Mouse (Mus musculus) stomach, postnatal 0 days (tissue): ENCODE results near the gene Xkr7. TPM values are rescaled to one million over a fixed set of nuclear protein-coding genes. Genes with fewer than 3 reads are reported as not detected.

Experiments used
- ATAC-seq: fragments of 200-750 bp; cut with Nextera tagmentation; 2 replicates; pipeline ENCODE4 v1.8.0; 2017; ENCODE audit not compliant: low FRiP score, low TSS enrichment
- DNase-seq: peaks from one replicate; pipeline ENCODE4 v3.0.0-alpha.2; 2016; ENCODE audit warnings: low spot score
- H3K27ac ChIP-seq: fragments of 300-500 bp; sonication (generic); replicated peaks from 2 replicates; pipeline ENCODE4 v1.5.1; 2014; ENCODE audit warnings: mild to moderate bottlenecking, control low read depth
- H3K27me3 ChIP-seq: fragments of 300-500 bp; sonication (generic); 2 replicates; pipeline ENCODE4 v1.6.1; 2014; ENCODE audit warnings: low read length; ENCODE audit not compliant: control insufficient read depth, insufficient read depth
- H3K36me3 ChIP-seq: fragments of 300-500 bp; sonication (generic); 2 replicates; pipeline ENCODE4 v1.6.1; 2014; ENCODE audit warnings: low read length, mixed read lengths; ENCODE audit not compliant: control insufficient read depth, insufficient read depth
- H3K4me1 ChIP-seq: fragments of 300-500 bp; sonication (generic); replicated peaks from 2 replicates; pipeline ENCODE4 v1.6.1; 2014; ENCODE audit warnings: antibody characterized with exemption; ENCODE audit not compliant: control insufficient read depth, insufficient read depth
- H3K4me2 ChIP-seq: fragments of 300-500 bp; sonication (generic); replicated peaks from 2 replicates; pipeline ENCODE4 v1.6.1; 2014; ENCODE audit warnings: low read depth, mild to moderate bottlenecking, control low read depth, moderate library complexity
- H3K4me3 ChIP-seq: fragments of 300-500 bp; sonication (generic); 2 replicates; pipeline ENCODE4 v1.5.1; 2014; ENCODE audit warnings: low read depth, low read length, control low read depth
- H3K9ac ChIP-seq: fragments of 300-500 bp; sonication (generic); 2 replicates; pipeline ENCODE4 v1.6.1; 2014; ENCODE audit warnings: mild to moderate bottlenecking, low read length, control low read depth, mixed read lengths
- H3K9me3 ChIP-seq: fragments of 300-500 bp; sonication (generic); 2 replicates; pipeline ENCODE4 v1.6.1; 2016; ENCODE audit warnings: low read length; ENCODE audit not compliant: control insufficient read depth
- CTCF ChIP-seq: IDR thresholded peaks from 2 replicates; pipeline ENCODE4 v1.5.1; 2016; ENCODE audit warnings: antibody characterized with exemption, low read depth, mild to moderate bottlenecking, moderate library complexity
- EP300 ChIP-seq: optimal IDR thresholded peaks from 2 replicates; pipeline ENCODE3; 2016; ENCODE audit warnings: antibody characterized with exemption
- WGBS: fragments of 180-500 bp; shearing (Covaris S2); extraction: QIAGEN DNeasy Blood & Tissue Kit; methylation state at CpG from one replicate; pipeline ENCODE4 v1.1.7; 2014; 5-methylcytosine and 5-hydroxymethylcytosine counted together
- polyA plus RNA-seq: library from polyadenylated mRNA; unstranded; fragments of >200 nt; fragmentation: Nextera tagmentation; extraction: Ambion mirVana; gene quantifications from 2 replicates; pipeline ENCODE4 v1.2.1, GENCODE M21; 2015

Xkr7 gene
- polyA plus RNA-seq, 1 experiment from 2014 or later = not detected

DNA sequence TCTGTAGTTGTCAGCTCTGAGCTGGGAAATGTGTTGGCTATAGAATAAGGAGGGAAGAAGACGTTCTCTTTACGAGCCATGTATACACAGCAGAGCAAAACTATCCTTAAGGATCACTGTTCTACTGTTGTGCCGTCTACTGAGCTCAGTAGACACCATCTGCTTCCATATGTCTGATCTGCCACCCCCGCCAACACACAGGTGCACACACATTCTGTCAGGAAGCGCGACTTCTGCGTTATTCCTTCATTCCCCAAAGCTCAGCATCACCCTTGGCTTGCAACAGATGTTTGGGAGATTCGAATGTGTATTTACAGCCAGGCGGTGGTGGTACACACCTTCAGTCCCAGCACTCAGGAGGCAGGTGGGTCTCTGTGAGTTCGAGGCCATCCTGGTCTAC is 55.4 kb downstream of the Xkr7 start:
- H3K27me3 ChIP-seq = no peaks in the 10 kb centered on the region
- H3K27ac ChIP-seq = no peak overlapping the region
- no peak for ATAC-seq
- no peak for TF ChIP-seq EP300
- no peak for TF ChIP-seq CTCF
- H3K36me3 ChIP-seq = no peaks in the 10 kb centered on the region
- DNase-seq = no peak
- H3K4me2 ChIP-seq = no peak overlapping the region
- 87% methylated on average over 10 of the region's 10 CpGs for WGBS
- H3K4me1 ChIP-seq = no peaks in the 10 kb centered on the region
- no peaks in the 10 kb centered on the region for H3K9me3 ChIP-seq
- H3K9ac ChIP-seq = no peak overlapping the region
- no peak overlapping the region for H3K4me3 ChIP-seq

DNA sequence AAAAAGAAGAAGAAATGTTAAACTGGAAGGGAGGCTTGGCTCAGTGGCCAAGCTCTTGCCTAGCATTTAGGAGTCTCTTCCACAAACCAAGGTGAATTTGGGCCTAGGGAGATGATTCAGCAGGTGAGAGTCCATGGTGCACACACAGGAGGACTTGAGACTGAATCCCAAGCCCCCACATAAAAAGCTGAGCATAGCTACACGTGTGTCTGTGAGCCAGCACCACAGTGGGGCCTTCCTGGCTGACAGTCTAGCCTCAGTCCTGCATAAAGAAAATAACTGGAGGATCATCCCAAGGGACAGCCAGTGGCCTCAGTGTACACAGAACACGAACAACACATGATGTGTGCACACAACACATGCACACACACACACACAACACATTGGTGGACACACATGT is 57.7 kb downstream of the Xkr7 start:
- no peak overlapping the region for H3K4me3 ChIP-seq
- H3K9me3 ChIP-seq = no peaks in the 10 kb centered on the region
- 48% methylated on average over 2 of the region's 2 CpGs for WGBS
- DNase-seq = no peak
- TF ChIP-seq CTCF (no peak), EP300 (no peak)
- H3K4me1 ChIP-seq = no peaks in the 10 kb centered on the region
- no peaks in the 10 kb centered on the region for H3K36me3 ChIP-seq
- H3K4me2 ChIP-seq = no peak overlapping the region
- ATAC-seq = no peak
- no peaks in the 10 kb centered on the region for H3K27me3 ChIP-seq
- H3K27ac ChIP-seq = no peak overlapping the region
- no peak overlapping the region for H3K9ac ChIP-seq

DNA sequence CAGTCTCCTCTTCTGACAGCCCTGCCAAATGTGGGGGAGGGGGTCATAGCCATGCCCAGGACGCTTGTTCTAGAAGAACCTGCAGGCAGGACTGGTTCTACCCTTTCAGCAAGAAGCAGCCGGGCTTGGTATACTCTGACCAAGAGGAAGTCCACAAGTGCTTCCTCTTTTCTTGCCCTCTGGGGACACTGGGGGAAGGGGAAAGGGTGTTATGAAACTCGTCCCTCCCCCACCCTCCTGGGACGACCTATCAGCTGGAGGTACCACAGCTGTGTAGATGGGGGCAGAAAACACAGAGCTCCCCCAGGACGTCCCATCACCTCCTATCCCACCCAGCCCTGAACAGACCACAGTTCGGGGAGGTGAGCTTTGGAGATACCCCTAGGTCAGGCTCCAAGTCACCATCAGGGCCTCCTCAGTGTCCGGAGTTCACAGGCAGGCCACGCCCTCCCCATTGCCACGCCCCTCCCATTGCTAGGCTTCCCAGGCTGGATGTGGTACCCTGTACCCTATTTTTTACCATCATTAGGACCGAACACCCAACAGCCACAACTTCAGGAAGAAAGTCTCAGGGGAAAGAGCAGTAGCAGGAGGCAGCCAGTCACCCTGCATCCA is 59.0 kb downstream of the Xkr7 start:
- ATAC-seq = no peak

More for the DNA sequence above, 59.0 kb downstream of the Xkr7 start:
- 26% methylated on average over 10 of the region's 10 CpGs for whole genome bisulfite sequencing
- H3K4me2 ChIP-seq = no peak overlapping the region
- no peak for DNase-seq
- no peaks in the 10 kb centered on the region for H3K27me3 ChIP-seq
- H3K36me3 ChIP-seq = no peaks in the 10 kb centered on the region
- H3K9me3 ChIP-seq = no peaks in the 10 kb centered on the region
- no peaks in the 10 kb centered on the region for H3K4me1 ChIP-seq
- H3K9ac ChIP-seq = no peak overlapping the region
- H3K4me3 ChIP-seq = no peak overlapping the region
- no peak for TF ChIP-seq CTCF
- no peak for TF ChIP-seq EP300
- no peak overlapping the region for H3K27ac ChIP-seq

Other genes with a start within 250 kb of the Xkr7 start
- gene Bcl2l1, start 200.1 kb upstream of the Xkr7 start, polyA plus RNA-seq = 45.6 and 48.7 TPM in 2 replicates
- gene Tpx2, start 183.9 kb upstream of the Xkr7 start, polyA plus RNA-seq = 14.0 and 17.7 TPM in 2 replicates
- gene Mylk2, start 120.5 kb upstream of the Xkr7 start, polyA plus RNA-seq = 0.02 TPM in 1 of 2 replicates, not detected in the other
- 2.3 and 2.6 TPM in 2 replicates for gene Foxs1, start 98.6 kb upstream of the Xkr7 start, polyA plus RNA-seq
- 0.27 and 0.36 TPM in 2 replicates for gene Dusp15, start 80.2 kb upstream of the Xkr7 start, polyA plus RNA-seq
- gene Ttll9, start 69.4 kb upstream of the Xkr7 start, polyA plus RNA-seq = not detected in 2 replicates
- 66.0 and 66.8 TPM in 2 replicates for gene Pdrg1, start 16.4 kb upstream of the Xkr7 start, polyA plus RNA-seq
- 1.1 and 1.2 TPM in 2 replicates for gene Ccm2l, start 34.1 kb downstream of the Xkr7 start, polyA plus RNA-seq
- 3.2 and 3.6 TPM in 2 replicates for gene Hck, start 76.6 kb downstream of the Xkr7 start, polyA plus RNA-seq
- gene Tm9sf4, start 129.5 kb downstream of the Xkr7 start, polyA plus RNA-seq = 44.0 and 45.6 TPM in 2 replicates
- 3.3 and 3.4 TPM in 2 replicates for gene Tspyl3, start 193.6 kb downstream of the Xkr7 start, polyA plus RNA-seq
- gene Plagl2, start 209.6 kb downstream of the Xkr7 start, polyA plus RNA-seq = 6.9 and 7.7 TPM in 2 replicates
- 2.6 and 2.7 TPM in 2 replicates for gene Pofut1, start 209.7 kb downstream of the Xkr7 start, polyA plus RNA-seq